Mouse (Mus musculus): ENCODE data around the gene Prrc2c. TPM values are rescaled to one million over a fixed set of nuclear protein-coding genes. Genes with fewer than 3 reads are reported as not detected.
"Not testable (repeated sequence)": the region's sequence is repeated elsewhere in the genome, so short reads cannot be mapped to it uniquely, and the experiment has no call there.

Prrc2c gene
- total RNA-seq, 1 experiment from 2014 or later, result 161 TPM

GRCm38 (mm10) chr1:162693721-162694120 lies 46.6 kb downstream of the Prrc2c start:
- no peak for DNase-seq

DNA sequence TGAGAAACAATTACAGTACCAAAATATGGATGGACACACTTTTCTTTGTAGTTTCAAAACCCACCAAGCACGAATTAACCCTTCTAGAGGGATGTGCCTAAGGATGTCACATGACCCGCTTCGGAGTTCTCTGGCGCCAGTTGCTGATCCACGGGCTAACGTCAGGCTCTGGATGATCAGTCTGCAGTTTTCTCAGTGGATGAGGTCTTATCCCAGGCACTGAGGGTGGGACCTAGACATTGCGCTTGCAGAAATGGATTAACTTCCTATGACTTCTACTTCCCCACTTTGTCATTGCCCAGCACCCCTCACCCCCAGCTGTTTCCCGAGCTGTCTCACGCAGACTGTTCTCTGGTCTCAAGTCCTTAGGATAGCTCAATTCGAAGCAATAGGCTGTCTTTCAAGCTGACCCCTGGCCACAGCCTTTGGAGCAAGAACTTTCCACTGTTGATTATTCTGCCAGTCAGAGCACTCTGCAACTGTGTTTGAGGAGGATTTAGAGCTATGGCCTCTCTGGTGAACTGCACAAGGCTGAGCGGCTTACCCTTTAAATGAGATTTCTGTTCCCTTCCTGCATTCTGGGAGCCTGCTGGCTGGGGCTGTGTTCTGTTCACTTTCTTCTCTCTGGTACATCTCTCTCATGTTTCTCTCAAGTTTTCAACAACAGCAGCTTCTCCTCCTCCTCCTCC lies 74.7 kb downstream of the Prrc2c start:
- DNase-seq, result peak; percentile 15

- peak; percentile 85 for DNase-seq
Observed at GRCm38 (mm10) chr1:162664826-162665475, 75.4 kb downstream of the Prrc2c start.

GRCm38 (mm10) chr1:162660276-162660860 lies 80.0 kb downstream of the Prrc2c start:
- DNase-seq, result peak; percentile 62

GRCm38 (mm10) chr1:162658119-162658518 lies 82.2 kb downstream of the Prrc2c start, which contains the start of gene Myocos:
Gene Myocos, minus strand, starts transcription at chr1:162658219.
- no peak for DNase-seq

GRCm38 (mm10) chr1:162648416-162648815 lies 91.9 kb downstream of the Prrc2c start:
- no peak for DNase-seq

DNA sequence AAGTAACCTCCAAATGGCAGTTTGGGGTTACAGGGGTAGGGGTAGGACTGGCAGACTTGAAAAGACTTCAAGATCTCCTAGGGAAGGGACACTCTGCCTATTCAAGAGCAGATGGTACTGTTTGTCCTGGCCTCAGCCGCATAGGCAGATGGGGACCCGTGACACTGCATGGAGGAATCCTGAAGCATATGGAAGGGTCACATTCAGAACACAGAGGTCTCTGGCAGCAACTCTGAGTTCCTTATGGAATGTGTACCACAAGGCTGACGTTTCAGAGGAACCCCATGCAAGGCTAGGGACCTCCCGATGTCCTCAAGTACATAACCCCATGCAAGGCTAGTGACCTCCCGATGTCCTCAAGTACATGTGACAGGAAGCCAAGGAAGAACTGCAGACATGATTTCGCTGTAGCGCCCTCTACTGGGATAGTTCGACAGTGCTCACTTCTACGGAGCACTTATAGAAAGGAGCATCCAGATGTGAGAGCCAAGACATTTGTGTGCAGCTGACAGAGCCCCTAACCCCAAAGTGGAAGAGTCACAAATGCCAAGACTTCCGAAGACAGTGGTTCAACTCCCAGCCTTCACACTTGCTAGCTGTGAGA lies 94.2 kb downstream of the Prrc2c start:
- DNase-seq, result peak; percentile 21

- DNase-seq, result peak; percentile 81
Observed at GRCm38 (mm10) chr1:162643752-162644151, 96.6 kb downstream of the Prrc2c start.

DNA sequence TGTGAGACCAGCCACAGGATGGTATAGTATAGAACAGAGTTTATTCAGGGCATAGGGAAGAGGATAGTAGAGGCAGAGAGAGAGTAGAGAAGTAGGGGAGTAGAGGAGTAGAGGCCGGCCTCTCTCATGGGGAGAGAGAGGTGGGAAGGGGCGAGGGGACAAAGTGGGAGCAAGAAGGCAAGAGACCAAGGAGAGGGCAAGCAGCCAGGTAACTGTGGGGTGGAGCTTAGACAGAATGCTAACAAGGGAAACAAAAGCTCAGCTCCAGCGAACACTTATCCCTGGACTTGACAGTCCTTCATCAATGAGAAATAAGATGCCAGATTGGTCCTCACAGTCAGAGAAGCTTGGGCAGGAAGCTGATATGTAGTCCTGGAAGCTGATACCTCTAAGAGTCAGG lies 97.8 kb downstream of the Prrc2c start:
- DNase-seq, result no peak

- DNase-seq, result no peak
Observed at GRCm38 (mm10) chr1:162639861-162640260, 100.5 kb downstream of the Prrc2c start.

GRCm38 (mm10) chr1:162639051-162639750 lies 101.2 kb downstream of the Prrc2c start, which contains the start of gene Myoc:
Gene Myoc, plus strand, starts transcription at chr1:162639155.
- no peak for DNase-seq

GRCm38 (mm10) chr1:162638535-162638934 lies 101.8 kb downstream of the Prrc2c start:
- no peak for DNase-seq

GRCm38 (mm10) chr1:162636516-162636915 lies 103.8 kb downstream of the Prrc2c start:
- DNase-seq, result no peak

DNA sequence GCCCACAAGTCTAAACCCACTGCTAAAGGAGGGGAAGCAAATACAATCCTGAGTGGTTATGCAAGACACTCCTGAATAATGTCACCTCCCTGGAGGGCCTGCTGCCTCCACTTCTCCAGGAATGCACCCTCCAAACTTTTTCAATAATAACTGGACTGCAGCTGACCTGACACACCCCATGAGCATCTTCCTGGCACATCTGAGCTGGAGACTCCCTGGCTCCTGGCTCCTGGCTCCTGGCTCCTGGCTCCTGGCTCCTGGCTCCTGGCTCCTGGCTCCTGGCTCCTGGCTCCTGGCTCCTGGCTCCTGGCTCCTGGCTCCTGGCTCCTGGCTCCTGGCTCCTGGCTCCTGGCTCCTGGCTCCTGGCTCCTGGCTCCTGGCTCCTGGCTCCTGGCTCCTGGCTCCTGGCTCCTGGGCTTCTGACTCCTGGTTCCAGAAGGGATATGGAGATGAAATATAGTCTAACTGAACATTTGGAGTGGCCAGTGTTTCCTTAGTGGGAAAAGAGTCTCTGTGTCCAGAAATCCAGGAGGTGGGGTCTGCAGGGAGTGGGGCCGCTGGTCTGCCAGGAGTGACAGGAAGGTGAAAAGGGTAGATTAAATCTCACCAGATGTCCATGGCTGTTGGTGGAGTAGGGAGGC lies 104.9 kb downstream of the Prrc2c start:
- DNase-seq, result not testable (repeated sequence)

GRCm38 (mm10) chr1:162628326-162628725 lies 112.0 kb downstream of the Prrc2c start:
- not testable (repeated sequence) for DNase-seq

DNA sequence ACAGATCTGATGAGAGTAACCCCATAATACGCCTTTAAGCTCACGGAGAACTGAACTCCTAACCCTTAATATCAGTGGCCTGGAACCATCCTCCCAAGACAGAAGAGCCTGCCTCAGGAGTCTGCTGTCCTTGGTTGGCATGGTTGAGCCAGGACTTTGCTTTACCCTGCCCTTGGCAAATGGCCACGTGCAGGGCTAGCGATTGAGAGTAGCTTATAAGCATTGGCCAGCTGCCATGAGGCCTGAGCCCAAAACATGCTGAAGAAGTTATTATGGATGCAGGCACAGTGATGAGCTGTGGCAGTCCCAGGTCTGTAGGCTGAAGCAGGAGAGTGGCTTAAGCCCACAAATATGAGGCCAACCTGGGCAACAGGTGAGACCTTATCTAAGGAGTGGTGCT lies 112.5 kb downstream of the Prrc2c start:
- not testable (repeated sequence) for DNase-seq

DNA sequence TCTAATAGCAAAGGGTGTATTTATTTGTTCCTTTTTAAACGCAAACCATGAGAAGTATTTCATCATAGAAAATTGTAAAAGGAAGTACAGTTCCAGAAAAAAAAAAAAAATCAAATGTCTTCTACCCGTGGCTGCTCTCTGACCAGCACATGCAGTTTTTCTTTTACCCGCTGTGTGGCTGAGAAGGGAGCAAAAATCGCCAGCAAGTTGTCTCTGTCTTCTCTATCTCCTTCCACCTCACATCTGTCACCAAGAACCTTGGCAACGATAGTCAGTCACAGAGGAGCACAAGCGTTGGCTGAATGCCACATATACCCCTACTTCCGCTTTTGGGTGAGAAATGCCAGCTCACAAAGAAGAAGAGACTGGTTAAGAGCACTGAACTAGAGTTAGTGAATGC lies 115.1 kb downstream of the Prrc2c start:
- peak; percentile 38 for DNase-seq

DNA sequence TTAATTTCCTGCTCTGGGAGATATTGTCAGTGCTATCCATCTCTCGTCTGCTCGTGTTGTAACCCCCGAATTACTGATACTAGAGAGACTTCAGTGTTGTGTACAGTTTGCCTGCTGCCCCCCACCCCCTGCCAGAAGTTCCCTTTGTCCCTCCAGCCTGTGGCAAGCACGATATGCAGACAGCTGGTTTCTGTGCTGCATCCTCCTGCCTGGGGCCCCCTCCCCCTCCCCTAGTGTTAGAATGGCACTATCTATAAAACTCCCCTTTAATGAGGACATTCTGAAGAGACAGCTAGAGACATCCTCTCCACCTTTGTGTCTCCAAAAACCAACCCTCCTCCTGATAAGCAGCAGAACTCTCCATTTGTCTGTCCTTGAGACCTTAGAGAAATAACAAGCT lies 116.5 kb downstream of the Prrc2c start:
- no peak for DNase-seq

Measured in adrenal gland, postnatal 14 days (tissue).